Mouse (Mus musculus) C2C12 (cell line): Measurements from ENCODE around the gene Ifi209.

ENCODE experiments used
- CEBPB ChIP-seq: IDR thresholded peaks from one replicate; pipeline ENCODE4 v1.6.1; 2011; ENCODE audit warnings: low read depth, mild to moderate bottlenecking, control low read depth, moderate library complexity
- CTCF ChIP-seq: IDR thresholded peaks from one replicate; pipeline ENCODE4 v1.5.1; 2011; ENCODE audit not compliant: control insufficient read depth, insufficient read depth, insufficient read length
- FOSL1 ChIP-seq: IDR thresholded peaks from one replicate; pipeline ENCODE4 v1.8.0; 2011; ENCODE audit warnings: mild to moderate bottlenecking, low read length; ENCODE audit not compliant: poor library complexity, insufficient read depth, severe bottlenecking
- MAX ChIP-seq: IDR thresholded peaks from one replicate; pipeline ENCODE4 v1.6.1; 2011; ENCODE audit warnings: mild to moderate bottlenecking, control low read depth
- MYOD1 ChIP-seq: IDR thresholded peaks from one replicate; pipeline ENCODE4 v1.6.1; 2011; ENCODE audit warnings: low read depth; ENCODE audit not compliant: control insufficient read depth, insufficient read length
- USF1 ChIP-seq: IDR thresholded peaks from one replicate; pipeline ENCODE4 v1.6.1; 2011; ENCODE audit warnings: low read depth, mild to moderate bottlenecking, control low read depth, moderate library complexity

- TF ChIP-seq MYOD1 (no peak), FOSL1 (no peak), CTCF (no peak), USF1 (no peak), CEBPB (no peak), MAX (no peak)
Observed at GRCm38 (mm10) chr1:173694270-173694669, 63.6 kb downstream of the Ifi209 start.
